Mouse (Mus musculus) MEL (cell line): ENCODE results near the gene Pla2g16. TPM values are rescaled to one million over a fixed set of nuclear protein-coding genes. Genes with fewer than 3 reads are reported as not detected.

Experiments used
- DNase-seq: peaks from one replicate; pipeline ENCODE4 v3.0.0; 2011; ENCODE audit warnings: low read depth, low spot score
- H3K27ac ChIP-seq: 2 replicates; pipeline ENCODE4 v1.5.1; 2012; ENCODE audit warnings: low read depth, mild to moderate bottlenecking, control low read depth, low read length, moderate library complexity; ENCODE audit not compliant: control insufficient read depth
- H3K27me3 ChIP-seq, 2 experiments: fragments of 150-350 bp in 1 of 2; sonication (generic) in 1 of 2; 2 replicates each; pipeline ENCODE4 v1.6.1; 2012; ENCODE audit warnings: low read length in 2 of 2, mild to moderate bottlenecking in 2 of 2, improper control_type of control experiment in 1 of 2, moderate library complexity in 1 of 2; ENCODE audit not compliant: insufficient read depth in 2 of 2, control insufficient read depth in 1 of 2
- H3K36me3 ChIP-seq, 2 experiments: 2 replicates each; pipeline ENCODE4 v1.6.1; 2012 to 2014; ENCODE audit warnings: low read length in 2 of 2, improper control_type of control experiment in 1 of 2, inconsistent platforms in 1 of 2, mild to moderate bottlenecking in 1 of 2; ENCODE audit not compliant: insufficient read depth in 2 of 2, control insufficient read depth in 1 of 2
- H3K4me1 ChIP-seq, 2 experiments: fragments of 150-350 bp in 1 of 2; sonication (generic) in 1 of 2; 2 replicates each; pipeline ENCODE4 v1.6.1; 2012; ENCODE audit warnings: low read length in 2 of 2, improper control_type of control experiment in 1 of 2, mild to moderate bottlenecking in 1 of 2; ENCODE audit not compliant: insufficient read depth in 2 of 2, control insufficient read depth in 1 of 2
- H3K4me3 ChIP-seq, 2 experiments: fragments of 150-350 bp in 1 of 2; sonication (generic) in 1 of 2; 2 replicates each; pipeline ENCODE4 v1.5.1; 2012; ENCODE audit warnings: low read depth in 2 of 2, low read length in 2 of 2, mild to moderate bottlenecking in 2 of 2, moderate library complexity in 2 of 2, control low read depth in 1 of 2, improper control_type of control experiment in 1 of 2; ENCODE audit not compliant: control insufficient read depth in 1 of 2, insufficient read depth in 1 of 2
- H3K79me2 ChIP-seq: 2 replicates; pipeline ENCODE4 v1.6.1; 2012; ENCODE audit warnings: mild to moderate bottlenecking, low read length, moderate library complexity; ENCODE audit not compliant: control insufficient read depth, poor library complexity, insufficient read depth
- H3K9ac ChIP-seq: 2 replicates; pipeline ENCODE4 v1.6.1; 2012; ENCODE audit warnings: low read depth, mild to moderate bottlenecking, control low read depth, low read length, moderate library complexity; ENCODE audit not compliant: control insufficient read depth, poor library complexity, severe bottlenecking
- H3K9me3 ChIP-seq: fragments of 150-350 bp; sonication (generic); replicated peaks from 2 replicates; pipeline ENCODE4 v1.6.1; 2012; ENCODE audit warnings: mild to moderate bottlenecking, low read length, improper control_type of control experiment, moderate library complexity; ENCODE audit not compliant: insufficient read depth
- CTCF ChIP-seq, 3 experiments: IDR thresholded peaks in 2 of 3; conservative IDR thresholded peaks in 1 of 3; 2 replicates each; pipeline ENCODE4 v1.5.1; 2011 to 2012; ENCODE audit warnings: low read length in 3 of 3, low read depth in 2 of 3, mild to moderate bottlenecking in 2 of 3, improper control_type of control experiment in 1 of 3, inconsistent platforms in 1 of 3, mixed read lengths in 1 of 3, moderate library complexity in 1 of 3; ENCODE audit not compliant: control insufficient read depth in 1 of 3, insufficient read depth in 1 of 3, poor library complexity in 1 of 3, severe bottlenecking in 1 of 3
- GATA1 ChIP-seq: IDR thresholded peaks from 2 replicates; pipeline ENCODE4 v1.6.1; 2011; ENCODE audit warnings: low read depth, low read length, improper control_type of control experiment
- MEF2A ChIP-seq: IDR thresholded peaks from 2 replicates; pipeline ENCODE4 v1.6.1; 2014; ENCODE audit warnings: low read depth, mild to moderate bottlenecking, inconsistent platforms, low read length, improper control_type of control experiment; ENCODE audit not compliant: poor library complexity, insufficient replicate concordance, severe bottlenecking; ENCODE audit errors: extremely low read depth
- MYB ChIP-seq: IDR thresholded peaks from 2 replicates; pipeline ENCODE4 v1.6.1; 2011; ENCODE audit warnings: mild to moderate bottlenecking, low read depth, low read length, improper control_type of control experiment
- POLR2A ChIP-seq, 2 experiments: IDR thresholded peaks; 2 replicates each; pipeline ENCODE4 v1.6.1; 2011 to 2012; ENCODE audit warnings: low read length in 2 of 2, mild to moderate bottlenecking in 2 of 2, control low read depth in 1 of 2, improper control_type of control experiment in 1 of 2, low read depth in 1 of 2, moderate library complexity in 1 of 2; ENCODE audit not compliant: control insufficient read depth in 1 of 2, insufficient read depth in 1 of 2, poor library complexity in 1 of 2
- RAD21 ChIP-seq: IDR thresholded peaks from 2 replicates; pipeline ENCODE4 v1.6.1; 2011; ENCODE audit warnings: mild to moderate bottlenecking, low read depth, low read length, improper control_type of control experiment
- SMC3 ChIP-seq: IDR thresholded peaks from 2 replicates; pipeline ENCODE4 v1.6.1; 2011; ENCODE audit warnings: low read depth, low read length, improper control_type of control experiment
- UBTF ChIP-seq: IDR thresholded peaks from 2 replicates; pipeline ENCODE4 v1.6.1; 2012; ENCODE audit warnings: low read depth, mild to moderate bottlenecking, inconsistent platforms, low read length, improper control_type of control experiment, moderate library complexity, borderline replicate concordance; ENCODE audit not compliant: insufficient read depth
- ZC3H11A ChIP-seq: IDR thresholded peaks from 2 replicates; pipeline ENCODE4 v1.6.1; 2012; ENCODE audit warnings: low read depth, mild to moderate bottlenecking, inconsistent platforms, low read length, improper control_type of control experiment
- ZNF384 ChIP-seq: IDR thresholded peaks from 2 replicates; pipeline ENCODE4 v1.6.1; 2012; ENCODE audit warnings: low read depth, mild to moderate bottlenecking, inconsistent platforms, low read length, improper control_type of control experiment
- polyA plus RNA-seq, 2 experiments: library from polyadenylated mRNA; stranded (reverse) in 1 of 2; unstranded in 1 of 2; fragments of >175 nt in 1 of 2; fragments of >200 nt in 1 of 2; gene quantifications; 2 replicates each; pipeline versions ENCODE4 v1.2.1 to v1.2.4; 2012; ENCODE audit warnings: low replicate concordance in 2 of 2, low read depth in 1 of 2; ENCODE audit not compliant: insufficient read length in 2 of 2, insufficient read depth in 1 of 2, missing spikeins in 1 of 2
- total RNA-seq: library from RNA; depleted of rRNA; stranded (reverse); fragments of 300-350 nt; gene quantifications from 2 replicates; pipeline ENCODE4 v1.2.3, GENCODE M21; 2012

Pla2g16 gene
- total and polyA plus RNA-seq, 3 experiments = 19.0 to 24.7 TPM; not detected in 1

- H3K36me3 ChIP-seq = no peaks in the 10 kb centered on the region; a peak in 1 of 4 replicates
- H3K79me2 ChIP-seq = no peaks in the 10 kb centered on the region
- no peaks in the 10 kb centered on the region for H3K4me1 ChIP-seq
- no peak overlapping the region for H3K27ac ChIP-seq
- no peak for DNase-seq
- no peak for TF ChIP-seq UBTF
- H3K4me3 ChIP-seq = no peak overlapping the region
- no peaks in the 10 kb centered on the region for H3K9me3 ChIP-seq
- no peak overlapping the region for H3K9ac ChIP-seq
- no peaks in the 10 kb centered on the region for H3K27me3 ChIP-seq
Measured at GRCm38 (mm10) chr19:7592018-7592417, 34.8 kb downstream of the Pla2g16 start.

DNA sequence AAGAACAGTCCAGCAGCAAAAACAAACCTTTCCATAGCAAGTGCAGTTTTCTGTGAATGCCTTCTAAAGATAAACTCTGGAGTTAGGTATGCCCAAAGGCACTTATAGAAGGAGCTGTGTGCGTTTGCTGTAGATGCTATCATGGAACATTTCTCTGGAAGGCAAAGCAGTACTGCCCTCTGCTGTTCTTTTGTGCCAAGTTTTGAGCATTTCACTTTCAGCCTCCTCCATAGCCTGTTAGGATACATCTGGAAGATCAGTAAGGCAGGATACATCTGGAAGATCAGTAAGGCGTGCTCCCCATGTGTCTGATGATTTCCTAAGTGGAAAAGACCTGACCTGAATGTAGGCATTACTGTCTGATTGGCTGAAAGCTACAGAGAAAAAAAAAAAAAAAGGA lies 38.3 kb downstream of the Pla2g16 start:
- Histone ChIP-seq H3K9ac (no peak overlapping the region), H3K36me3 (no peaks in the 10 kb centered on the region), H3K4me3 (no peak overlapping the region), H3K4me1 (no peaks in the 10 kb centered on the region), H3K79me2 (no peaks in the 10 kb centered on the region), H3K9me3 (no peaks in the 10 kb centered on the region), H3K27me3 (no peaks in the 10 kb centered on the region), H3K27ac (no peak overlapping the region)
- TF ChIP-seq ZC3H11A = peak; percentile 88
- peak; percentile 89 for TF ChIP-seq RAD21
- no peak for TF ChIP-seq MEF2A
- TF ChIP-seq CTCF (IDR thresholded peaks at IDR 0.05 in 2 of 3, conservative IDR thresholded peaks at IDR 0.05 in 1 of 3; ENCODE audit: control insufficient read depth in 1 of 3, insufficient read depth in 1 of 3, low read depth in 2 of 3, low read length in 3 of 3, poor library complexity in 1 of 3, severe bottlenecking in 1 of 3) = peak; percentile 41 to 92 (median 63); a peak in 5 of 6 replicates
- no peak for TF ChIP-seq MYB
- peak; percentile 36; the same call in 1 of the 2 replicates for TF ChIP-seq ZNF384
- peak; percentile 76 for TF ChIP-seq GATA1
- TF ChIP-seq SMC3 = peak; percentile 96
- peak; percentile 70 for DNase-seq

DNA sequence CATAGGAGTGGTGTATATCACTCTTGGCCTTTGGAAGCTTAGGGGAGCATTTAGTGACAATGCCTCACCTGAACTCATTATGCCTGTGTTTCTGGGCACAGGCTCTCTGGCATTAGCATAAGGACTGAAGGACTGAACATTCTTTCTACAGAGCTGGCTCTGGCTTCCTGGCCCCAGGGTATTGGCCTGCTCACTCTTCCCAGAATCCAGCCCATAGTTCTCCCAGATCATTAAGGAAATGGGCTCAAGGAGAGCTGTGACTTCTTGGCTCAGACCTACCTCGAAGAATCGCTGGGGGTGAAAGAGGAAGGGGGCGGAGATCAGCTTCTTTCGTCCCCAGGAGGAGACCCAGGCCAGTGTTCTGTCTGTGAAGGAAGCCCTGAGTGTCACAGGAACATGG lies 41.2 kb downstream of the Pla2g16 start:
- no peak for TF ChIP-seq POLR2A (IDR thresholded peaks at IDR 0.05; ENCODE audit: control insufficient read depth in 1 of 2, insufficient read depth in 1 of 2, low read depth in 1 of 2, low read length in 2 of 2, poor library complexity in 1 of 2)
- no peaks in the 10 kb centered on the region for H3K36me3 ChIP-seq
- H3K9me3 ChIP-seq = no peaks in the 10 kb centered on the region
- no peaks in the 10 kb centered on the region for H3K79me2 ChIP-seq
- H3K4me1 ChIP-seq = no peaks in the 10 kb centered on the region
- H3K4me3 ChIP-seq = no peak overlapping the region
- no peak overlapping the region for H3K27ac ChIP-seq
- no peak for DNase-seq
- H3K9ac ChIP-seq = no peak overlapping the region
- no peaks in the 10 kb centered on the region for H3K27me3 ChIP-seq
